Mouse (Mus musculus): ENCODE data around the gene Lrrk1. TPM values are rescaled to one million over a fixed set of nuclear protein-coding genes. Genes with fewer than 3 reads are reported as not detected.

Lrrk1 gene
- polyA plus RNA-seq, 2 experiments: 2.3 to 3.1 TPM

GRCm38 (mm10) chr7:66307791-66308190, 80.4 kb downstream of the Lrrk1 start:
- H3K27me3 ChIP-seq (ENCODE audit: control insufficient read depth, insufficient read depth, low read length): no peaks in the 10 kb centered on the region

GRCm38 (mm10) chr7:66305714-66306198, 82.4 kb downstream of the Lrrk1 start:
- TF ChIP-seq EP300 (IDR thresholded peaks at IDR 0.05; ENCODE audit: low read depth) (no peak), CTCF (IDR thresholded peaks at IDR 0.05; ENCODE audit: low read depth) (no peak)
- H3K27ac ChIP-seq: no peak overlapping the region
- 82% methylated on average over 16 of the region's 16 CpGs for WGBS (ENCODE audit: insufficient replicate concordance)

More at GRCm38 (mm10) chr7:66307791-66308190, 80.4 kb downstream of the Lrrk1 start:
- H3K4me2 ChIP-seq (ENCODE audit: low read depth): no peak overlapping the region
- H3K4me3 ChIP-seq (ENCODE audit: insufficient read depth in 1 of 2, low read depth in 2 of 2, low read length in 2 of 2): no peak overlapping the region
- WGBS (ENCODE audit: insufficient replicate concordance): 58% methylated on average over 2 of the region's 2 CpGs
- no peak overlapping the region for H3K27ac ChIP-seq
- H3K9ac ChIP-seq (replicated peaks): no peak overlapping the region
- peaks cover 4 to 17% of the 10 kb centered on the region in 2 experiments; a peak in 2 of 4 replicates for H3K4me1 ChIP-seq (replicated peaks; ENCODE audit: control insufficient read depth in 2 of 2, insufficient read depth in 2 of 2, low read length in 1 of 2)
- no peaks in the 10 kb centered on the region for H3K9me3 ChIP-seq (ENCODE audit: control insufficient read depth, low read length)
- no peaks in the 10 kb centered on the region for H3K36me3 ChIP-seq (replicated peaks; ENCODE audit: control insufficient read depth, insufficient read depth, low read depth)
- ATAC-seq (ENCODE audit: insufficient read depth) (no peak), DNase-seq (ENCODE audit: low read depth in 3 of 3, low spot score in 3 of 3) (no peak)
- no peak for TF ChIP-seq EP300 (IDR thresholded peaks at IDR 0.05; ENCODE audit: low read depth)
- TF ChIP-seq CTCF (IDR thresholded peaks at IDR 0.05; ENCODE audit: low read depth): no peak

GRCm38 (mm10) chr7:66304993-66305713, 83.0 kb downstream of the Lrrk1 start:
- Histone ChIP-seq H3K9ac (replicated peaks) (no peak overlapping the region), H3K27me3 (ENCODE audit: control insufficient read depth, insufficient read depth, low read length) (no peaks in the 10 kb centered on the region), H3K4me1 (replicated peaks; ENCODE audit: control insufficient read depth in 2 of 2, insufficient read depth in 2 of 2, low read length in 1 of 2) (peaks cover 4 to 8% of the 10 kb centered on the region in 2 experiments; a peak in 1 of 4 replicates), H3K36me3 (replicated peaks; ENCODE audit: control insufficient read depth, insufficient read depth, low read depth) (no peaks in the 10 kb centered on the region), H3K4me3 (ENCODE audit: insufficient read depth in 1 of 2, low read depth in 2 of 2, low read length in 2 of 2) (no peak overlapping the region), H3K27ac (no peak overlapping the region), H3K4me2 (ENCODE audit: low read depth) (no peak overlapping the region), H3K9me3 (ENCODE audit: control insufficient read depth, low read length) (no peaks in the 10 kb centered on the region)
- ATAC-seq (ENCODE audit: insufficient read depth) (no peak), DNase-seq (ENCODE audit: low read depth in 3 of 3, low spot score in 3 of 3) (no peak)
- TF ChIP-seq CTCF (IDR thresholded peaks at IDR 0.05; ENCODE audit: low read depth) (no peak), EP300 (IDR thresholded peaks at IDR 0.05; ENCODE audit: low read depth) (no peak)
- 65% methylated on average over 8 of the region's 8 CpGs for WGBS (ENCODE audit: insufficient replicate concordance)

More at GRCm38 (mm10) chr7:66305714-66306198, 82.4 kb downstream of the Lrrk1 start:
- Histone ChIP-seq H3K4me3 (ENCODE audit: insufficient read depth in 1 of 2, low read depth in 2 of 2, low read length in 2 of 2) (no peak overlapping the region), H3K4me1 (replicated peaks; ENCODE audit: control insufficient read depth in 2 of 2, insufficient read depth in 2 of 2, low read length in 1 of 2) (peaks cover 4 to 13% of the 10 kb centered on the region in 2 experiments; a peak in 2 of 4 replicates), H3K27me3 (ENCODE audit: control insufficient read depth, insufficient read depth, low read length) (no peaks in the 10 kb centered on the region), H3K4me2 (ENCODE audit: low read depth) (no peak overlapping the region), H3K9me3 (ENCODE audit: control insufficient read depth, low read length) (no peaks in the 10 kb centered on the region), H3K36me3 (replicated peaks; ENCODE audit: control insufficient read depth, insufficient read depth, low read depth) (no peaks in the 10 kb centered on the region), H3K9ac (replicated peaks) (no peak overlapping the region)
- no peak for DNase-seq (ENCODE audit: low read depth in 3 of 3, low spot score in 3 of 3)
- ATAC-seq (ENCODE audit: insufficient read depth): no peak

GRCm38 (mm10) chr7:66303922-66304660, 84.1 kb downstream of the Lrrk1 start:
- Histone ChIP-seq H3K4me1 (replicated peaks; ENCODE audit: control insufficient read depth in 2 of 2, insufficient read depth in 2 of 2, low read length in 1 of 2) (peaks cover under 1 to 4% of the 10 kb centered on the region in 2 experiments; a peak in 1 of 4 replicates), H3K9me3 (ENCODE audit: control insufficient read depth, low read length) (no peaks in the 10 kb centered on the region), H3K27me3 (ENCODE audit: control insufficient read depth, insufficient read depth, low read length) (no peaks in the 10 kb centered on the region), H3K36me3 (replicated peaks; ENCODE audit: control insufficient read depth, insufficient read depth, low read depth) (no peaks in the 10 kb centered on the region), H3K27ac (no peak overlapping the region), H3K9ac (replicated peaks) (no peak overlapping the region), H3K4me2 (ENCODE audit: low read depth) (no peak overlapping the region), H3K4me3 (ENCODE audit: insufficient read depth in 1 of 2, low read depth in 2 of 2, low read length in 2 of 2) (no peak overlapping the region)
- ATAC-seq (ENCODE audit: insufficient read depth) (no peak), DNase-seq (ENCODE audit: low read depth in 3 of 3, low spot score in 3 of 3) (no peak)
- WGBS (ENCODE audit: insufficient replicate concordance): 53% methylated on average over 14 of the region's 14 CpGs
- TF ChIP-seq EP300 (IDR thresholded peaks at IDR 0.05; ENCODE audit: low read depth) (no peak), CTCF (IDR thresholded peaks at IDR 0.05; ENCODE audit: low read depth) (no peak)

- Histone ChIP-seq H3K27me3 (ENCODE audit: control insufficient read depth, insufficient read depth, low read length) (no peaks in the 10 kb centered on the region), H3K4me1 (replicated peaks; ENCODE audit: control insufficient read depth in 2 of 2, insufficient read depth in 2 of 2, low read length in 1 of 2) (no peaks in the 10 kb centered on the region), H3K36me3 (replicated peaks; ENCODE audit: control insufficient read depth, insufficient read depth, low read depth) (no peaks in the 10 kb centered on the region), H3K9ac (replicated peaks) (no peak overlapping the region), H3K4me2 (ENCODE audit: low read depth) (no peak overlapping the region), H3K4me3 (ENCODE audit: insufficient read depth in 1 of 2, low read depth in 2 of 2, low read length in 2 of 2) (no peak overlapping the region), H3K27ac (no peak overlapping the region), H3K9me3 (ENCODE audit: control insufficient read depth, low read length) (no peaks in the 10 kb centered on the region)
- TF ChIP-seq EP300 (IDR thresholded peaks at IDR 0.05; ENCODE audit: low read depth) (no peak), CTCF (IDR thresholded peaks at IDR 0.05; ENCODE audit: low read depth) (no peak)
- ATAC-seq (ENCODE audit: insufficient read depth): no peak
- no peak for DNase-seq (ENCODE audit: low read depth in 3 of 3, low spot score in 3 of 3)
- 71% methylated on average over 4 of the region's 4 CpGs for whole genome bisulfite sequencing (ENCODE audit: insufficient replicate concordance)
Measured at GRCm38 (mm10) chr7:66301486-66301885, 86.7 kb downstream of the Lrrk1 start.

Measured in liver, embryonic 14.5 days (tissue).